Mouse (Mus musculus): ENCODE data around the gene Trip6.
A peak's percentile ranks its signal among the peaks of the same experiment; 100 is the strongest.

Trip6 gene

DNA sequence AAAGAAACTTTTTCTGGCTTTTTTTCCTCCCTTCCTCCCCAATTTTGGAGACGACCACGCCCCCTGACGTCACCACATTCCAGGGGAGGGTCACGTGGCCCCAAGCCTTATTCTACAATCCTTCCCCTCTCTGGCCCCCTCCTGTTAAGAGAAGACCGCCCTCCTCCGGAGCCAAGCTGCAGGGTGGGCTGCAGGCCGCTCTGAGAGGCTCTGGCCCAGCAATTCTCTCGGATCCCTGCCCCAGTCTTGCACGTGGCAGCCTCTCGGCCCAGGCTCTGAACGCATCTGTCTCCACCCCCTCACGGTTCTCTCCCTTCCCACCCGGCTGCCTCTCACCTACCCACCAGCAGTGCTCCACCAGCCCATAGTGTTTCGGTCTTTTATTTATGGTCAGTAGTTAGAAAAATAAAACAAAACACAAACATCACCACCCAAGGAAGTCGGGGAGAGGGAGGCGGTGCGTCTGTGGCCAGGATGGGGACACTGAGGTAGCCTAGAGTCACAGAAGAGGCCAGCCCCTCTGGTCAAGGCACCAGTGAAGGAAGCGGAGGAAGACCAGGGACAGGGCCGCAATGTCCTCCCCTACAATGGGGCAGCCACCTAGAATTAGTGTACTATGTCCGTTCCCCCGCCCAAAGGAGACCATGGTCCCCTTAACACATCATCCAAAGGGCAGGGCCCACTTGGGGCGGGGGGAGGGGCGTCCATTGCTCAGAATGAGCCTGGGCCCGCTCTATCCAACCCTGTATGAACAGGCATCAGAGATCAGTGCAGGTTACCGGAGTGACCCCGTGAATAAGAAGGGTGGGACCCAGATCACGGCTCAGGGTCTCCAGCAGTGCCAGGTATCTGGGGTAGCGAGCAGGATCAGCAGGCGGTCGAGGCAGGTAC is at the start of gene Trip6:
Trip6 (minus strand) TSS at position 212 of the 891 bp plus-strand sequence.
- peak in 1 of 2 experiments; percentile 65 for DNase-seq

DNA sequence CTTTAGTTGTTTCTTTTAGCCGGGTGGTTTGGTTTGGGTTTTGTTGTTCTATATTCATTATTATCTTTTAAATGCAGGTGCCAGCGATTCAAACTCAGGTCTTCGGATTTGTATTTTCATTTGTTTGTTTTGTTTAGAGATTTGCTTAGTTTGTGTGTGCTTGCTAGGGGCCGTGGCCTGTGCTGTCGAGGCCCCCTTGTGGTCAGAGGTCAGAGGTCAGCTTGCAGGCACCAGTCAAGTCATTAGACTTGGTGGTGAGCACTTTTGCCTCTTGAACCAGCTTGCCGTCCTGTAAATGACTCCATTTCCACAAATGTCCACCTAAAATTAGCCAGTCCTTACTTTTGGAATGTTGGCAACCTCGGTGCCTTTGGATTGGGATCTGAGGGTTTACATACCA is 44.2 kb upstream of the Trip6 start:
- DNase-seq, result no peak

DNA sequence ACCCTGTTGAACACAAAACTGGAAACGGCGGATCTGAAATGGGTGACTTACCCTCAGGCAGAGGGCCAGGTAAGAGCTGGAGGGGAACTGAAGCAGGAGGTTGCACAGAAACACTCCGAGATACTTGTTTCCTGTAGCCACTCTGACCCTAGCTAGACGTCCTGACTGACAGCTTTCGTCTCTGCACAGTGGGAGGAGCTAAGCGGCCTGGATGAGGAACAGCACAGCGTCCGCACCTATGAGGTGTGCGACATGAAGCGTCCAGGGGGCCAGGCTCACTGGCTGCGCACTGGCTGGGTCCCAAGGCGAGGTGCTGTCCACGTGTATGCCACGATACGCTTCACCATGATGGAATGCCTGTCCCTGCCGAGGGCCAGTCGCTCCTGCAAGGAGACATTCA is 39.9 kb upstream of the Trip6 start:
- DNase-seq, result no peak

DNA sequence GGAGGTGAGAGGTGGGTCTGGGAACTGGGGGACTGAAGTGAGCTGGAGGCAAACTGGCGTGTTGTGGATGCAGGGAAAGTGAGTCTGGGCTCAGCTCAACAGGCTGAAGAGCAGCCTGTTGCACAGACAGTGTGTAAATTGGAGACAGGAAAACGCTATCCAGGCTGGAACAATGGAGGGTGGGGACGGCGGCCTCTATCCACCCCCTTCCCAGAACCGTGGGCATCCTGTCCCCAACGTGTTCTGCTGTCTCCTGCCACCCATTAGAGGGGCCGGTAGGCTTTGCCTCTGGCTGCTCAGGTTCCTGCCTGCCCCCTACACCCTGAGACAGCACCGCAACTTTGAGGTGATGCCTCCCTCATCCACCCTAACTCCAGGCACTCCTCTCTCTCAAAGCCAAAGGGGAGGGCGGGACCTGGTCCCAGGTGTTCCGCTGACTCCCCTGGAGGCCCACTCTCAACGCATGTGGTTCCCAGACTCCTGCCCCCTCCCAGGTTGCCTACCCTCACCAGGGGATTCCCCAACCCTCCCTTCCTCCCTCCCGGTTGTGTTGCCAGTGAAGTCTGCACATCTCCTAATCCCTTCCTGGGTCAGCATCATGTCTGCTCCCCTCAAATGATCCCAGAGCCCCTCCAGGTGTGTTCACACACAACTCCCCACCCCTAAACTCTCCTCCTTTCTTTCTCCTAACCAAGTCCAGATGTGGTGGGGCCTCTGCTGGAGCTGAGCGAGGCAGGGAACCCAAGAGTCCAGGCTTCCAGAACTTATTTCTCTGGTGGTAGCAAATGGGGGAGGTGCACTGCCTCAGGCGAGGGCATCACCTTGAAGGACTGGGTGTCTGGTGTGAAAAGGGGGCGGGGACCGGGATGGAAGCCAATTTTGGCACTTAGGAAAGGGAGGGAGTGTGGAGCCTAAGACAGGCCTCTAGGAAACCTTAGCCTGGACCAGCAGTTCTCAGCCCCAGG is 38.1 kb upstream of the Trip6 start:
- no peak for DNase-seq

DNA sequence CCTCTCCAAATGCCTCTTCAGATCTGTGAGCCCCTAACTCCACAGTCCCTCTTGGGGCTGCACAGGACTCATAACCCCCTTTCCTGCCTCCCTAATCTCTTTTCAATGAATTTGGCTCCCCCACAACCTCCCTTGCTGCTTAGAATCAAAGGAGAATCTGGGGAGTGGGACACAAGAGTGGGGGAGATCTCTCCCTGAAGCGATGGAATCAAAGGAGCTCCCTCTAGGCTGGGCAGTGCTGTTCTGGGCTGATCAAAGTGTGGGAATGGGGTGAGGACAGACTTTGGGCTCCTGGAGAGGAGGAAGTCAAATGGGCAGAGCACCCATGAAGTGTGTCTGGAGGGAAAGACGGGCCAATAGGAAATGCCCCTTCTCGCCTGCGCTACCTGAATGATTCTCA is 37.2 kb upstream of the Trip6 start:
- no peak for DNase-seq

DNA sequence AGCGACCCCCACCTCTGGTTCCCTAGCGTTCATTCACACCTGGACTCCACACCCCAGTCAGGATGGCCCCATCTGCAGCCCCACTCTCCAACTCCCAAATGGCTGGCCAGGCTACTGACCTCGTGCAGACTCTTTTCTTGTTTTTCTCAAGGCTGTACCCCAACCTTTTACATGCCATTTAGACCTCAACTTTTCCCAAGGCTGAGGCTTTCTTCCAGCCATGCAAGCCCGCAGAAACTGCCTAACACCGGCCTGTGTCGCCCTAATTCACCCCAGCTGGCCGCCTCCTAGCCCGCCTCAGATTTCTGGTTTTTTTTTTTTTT is 36.8 kb upstream of the Trip6 start:
- DNase-seq, result no peak

DNA sequence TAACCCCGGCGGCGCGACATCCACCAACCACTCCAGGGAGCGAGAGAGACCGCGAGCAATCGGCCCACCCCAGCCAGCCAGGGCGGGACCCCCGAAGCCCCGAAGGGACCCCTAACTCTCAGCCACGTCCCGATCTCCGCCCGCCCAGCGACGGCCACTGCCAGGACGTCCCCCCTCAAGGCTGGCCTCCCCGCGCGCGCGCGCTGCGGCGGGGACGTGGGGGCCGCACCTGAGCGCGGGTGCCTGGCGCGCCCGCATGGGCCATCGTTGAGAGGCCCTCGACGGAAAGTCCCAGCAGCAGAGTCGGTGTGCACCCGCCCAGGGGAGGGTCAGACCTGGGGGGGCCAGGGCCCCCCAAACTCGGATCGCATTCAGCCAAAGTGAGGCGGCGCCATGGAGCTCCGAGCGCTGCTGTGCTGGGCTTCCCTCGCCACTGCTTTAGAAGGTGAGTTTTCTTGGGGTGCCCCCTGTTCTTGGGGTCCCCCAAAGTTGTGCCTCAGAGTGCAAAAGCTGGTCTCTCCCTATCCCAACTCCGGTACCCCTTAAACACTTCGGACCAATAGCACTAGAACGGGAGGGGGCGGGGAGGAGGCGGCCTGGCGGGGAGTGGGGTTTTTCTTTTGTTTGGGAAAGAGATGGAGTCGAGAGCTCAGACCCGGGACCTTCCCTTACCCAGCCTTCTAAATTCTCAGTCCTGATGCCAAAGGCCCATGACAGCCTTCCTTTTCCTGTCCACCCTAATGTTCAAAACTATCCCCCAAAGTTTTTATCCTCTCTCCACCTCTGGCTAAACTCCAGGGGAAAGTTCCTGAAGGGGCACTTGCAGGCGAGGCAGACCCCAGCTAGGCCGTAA is 36.2 kb upstream of the Trip6 start:
- no peak for DNase-seq

DNA sequence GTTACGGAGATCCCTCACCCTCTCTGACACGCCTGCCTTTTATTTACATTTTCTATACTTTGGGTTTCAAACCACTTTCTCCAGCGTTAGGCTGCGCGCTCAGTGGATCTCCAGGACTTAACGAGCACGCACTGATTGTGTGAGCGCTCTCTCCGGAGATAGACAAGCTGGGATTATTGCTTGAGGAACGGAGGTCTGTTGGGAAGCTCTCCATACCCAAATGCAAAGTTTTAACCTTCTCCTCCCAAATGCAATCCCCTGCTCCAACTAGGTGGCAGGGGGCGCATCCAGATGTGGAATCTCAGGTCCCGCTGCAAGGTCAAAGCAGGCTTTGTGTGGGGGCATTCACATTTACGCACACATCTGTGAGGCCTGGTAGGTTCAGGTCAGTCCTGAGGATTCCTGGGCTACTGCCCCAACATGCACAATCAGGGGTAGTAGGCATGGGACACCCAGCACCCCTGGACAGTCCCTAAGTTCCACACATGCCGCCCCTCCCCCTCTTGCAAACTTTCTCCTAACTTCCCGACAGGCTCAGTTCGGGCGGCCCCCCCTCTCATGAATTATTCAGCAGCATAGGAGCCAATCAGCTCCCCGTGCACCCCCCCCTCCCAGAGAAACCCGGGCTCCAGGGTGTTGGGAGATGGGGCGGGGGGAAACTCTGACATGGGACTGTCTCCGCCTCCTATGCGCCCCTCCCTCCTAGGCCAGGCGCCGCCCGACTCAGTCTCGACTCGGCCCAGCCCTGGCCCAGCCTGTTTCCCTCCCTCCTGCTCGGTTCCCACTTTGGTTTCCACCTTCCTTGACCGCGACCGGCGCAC is 35.4 kb upstream of the Trip6 start, which contains the start of gene Ephb4:
Ephb4 (plus strand) TSS at position 726 of the 821 bp plus-strand sequence.
- peak; percentile 31 to 61 for DNase-seq

DNA sequence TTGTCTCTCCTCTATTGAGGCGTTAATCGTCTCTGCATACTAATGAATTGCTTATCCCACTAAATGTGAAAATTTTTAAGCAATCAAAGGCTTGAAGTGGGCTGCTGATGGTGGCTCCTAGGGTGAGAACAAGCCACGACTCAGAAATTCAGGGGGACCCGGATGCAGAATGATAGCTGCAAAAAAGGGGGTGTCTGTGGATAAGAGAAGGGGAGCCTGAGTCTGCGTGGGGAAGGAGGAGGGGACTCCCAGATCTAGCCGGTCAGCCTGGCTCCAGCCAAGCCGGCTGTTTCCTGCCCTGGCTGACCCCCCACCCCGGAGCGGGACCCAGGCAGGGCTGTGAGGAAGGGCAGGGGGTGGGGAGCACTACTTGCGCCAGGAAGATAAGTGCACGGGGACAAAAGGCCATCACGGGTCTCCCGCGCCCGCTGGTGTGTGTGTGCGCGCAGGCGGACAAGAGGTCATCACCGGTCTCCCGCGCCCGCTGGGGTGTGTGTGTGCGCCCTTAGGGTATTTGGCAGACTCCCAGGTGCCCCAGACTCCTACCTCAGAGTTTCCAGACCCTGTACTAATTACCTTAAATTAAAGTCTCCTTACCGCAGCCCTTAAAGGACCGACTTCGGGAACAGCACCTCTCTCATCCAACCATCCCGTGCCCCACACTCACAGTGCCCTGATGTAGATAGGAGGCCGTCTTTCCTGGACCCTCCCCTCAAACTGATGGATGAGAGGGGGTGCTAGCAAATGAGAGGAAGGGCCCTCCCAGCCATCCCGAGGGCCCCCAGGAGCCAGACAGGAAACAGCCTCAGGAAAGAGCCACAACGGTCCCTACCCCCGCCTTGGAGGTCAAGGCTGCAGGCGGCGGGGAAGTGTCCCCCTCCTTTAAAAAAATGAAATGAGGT is 34.5 kb upstream of the Trip6 start:
- DNase-seq, result no peak

DNA sequence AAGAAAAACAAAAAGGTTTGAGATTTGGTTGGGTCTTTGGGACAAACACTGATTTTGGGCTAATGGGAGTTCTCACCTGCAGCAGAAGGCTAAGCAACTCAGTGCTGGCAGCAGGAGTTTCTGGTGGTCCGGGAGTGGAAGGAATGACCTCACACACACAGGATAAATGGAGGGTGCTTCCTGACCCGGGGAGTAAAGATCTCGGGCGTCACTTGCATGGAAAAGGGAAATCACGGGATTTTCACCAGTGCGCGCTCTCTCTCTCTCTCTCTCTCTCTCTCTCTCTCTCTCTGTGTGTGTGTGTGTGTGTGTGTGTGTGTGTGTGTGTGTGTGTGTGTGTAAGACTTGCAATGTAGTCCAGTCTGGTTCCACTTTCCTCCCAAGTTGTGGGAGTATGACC is 33.7 kb upstream of the Trip6 start:
- no peak for DNase-seq

DNA sequence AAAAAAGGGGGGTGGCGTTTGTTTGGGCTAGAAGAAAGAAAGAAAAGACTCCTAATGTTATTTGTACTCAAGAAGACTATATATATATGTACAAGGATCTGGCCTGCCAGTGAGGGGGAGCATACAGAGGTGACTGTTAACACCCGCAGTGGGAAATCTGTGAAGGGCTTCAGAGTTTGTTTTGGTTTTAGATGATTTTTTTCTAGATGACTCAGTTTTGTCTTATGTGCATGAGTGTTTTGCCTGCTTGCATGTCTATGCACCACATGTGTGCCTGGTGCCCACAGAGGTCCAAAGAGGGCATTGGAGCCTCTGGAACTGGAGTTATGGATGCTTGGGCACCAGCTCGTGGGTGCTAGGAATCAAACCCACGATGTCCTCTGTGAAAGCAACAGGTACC is 32.8 kb upstream of the Trip6 start:
- DNase-seq, result no peak

DNA sequence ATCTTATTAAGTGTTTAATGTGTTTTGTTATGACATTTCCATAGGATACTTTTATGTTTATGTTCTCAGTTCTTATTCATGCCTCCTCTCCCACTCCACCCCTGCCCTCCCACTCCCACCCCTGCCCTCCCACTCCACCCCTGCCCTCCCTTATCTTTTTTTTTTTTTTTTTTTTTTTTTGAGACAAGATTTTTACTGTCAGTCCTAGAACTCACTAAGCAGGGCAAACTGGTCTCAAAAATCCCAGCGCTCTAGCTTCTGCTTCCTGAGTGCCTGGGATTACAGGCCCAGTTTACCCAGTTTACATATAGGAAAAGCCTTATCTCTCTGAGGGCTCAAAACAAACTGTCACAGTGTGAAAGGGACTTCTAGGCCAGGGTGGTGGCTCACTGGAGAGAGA is 32.2 kb upstream of the Trip6 start:
- DNase-seq, result no peak

DNA sequence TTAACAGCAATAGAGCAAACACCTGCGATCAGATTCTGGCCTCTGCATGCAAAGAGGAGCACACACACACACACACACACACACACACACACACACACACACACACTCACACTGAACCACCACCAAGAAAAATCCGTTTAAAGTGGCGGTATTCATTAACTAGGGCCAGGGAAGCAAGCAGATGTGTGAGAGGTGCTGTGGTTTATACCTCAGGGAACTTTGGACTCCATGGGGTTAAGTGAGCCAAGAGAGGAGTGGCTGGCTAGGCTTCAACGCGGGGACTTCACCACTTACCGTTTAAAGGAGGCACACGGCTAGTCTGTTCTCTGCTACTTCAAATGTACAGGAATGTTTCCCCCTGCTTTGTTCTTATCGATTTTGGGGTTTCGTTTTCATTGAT is 31.6 kb upstream of the Trip6 start:
- DNase-seq, result no peak

DNA sequence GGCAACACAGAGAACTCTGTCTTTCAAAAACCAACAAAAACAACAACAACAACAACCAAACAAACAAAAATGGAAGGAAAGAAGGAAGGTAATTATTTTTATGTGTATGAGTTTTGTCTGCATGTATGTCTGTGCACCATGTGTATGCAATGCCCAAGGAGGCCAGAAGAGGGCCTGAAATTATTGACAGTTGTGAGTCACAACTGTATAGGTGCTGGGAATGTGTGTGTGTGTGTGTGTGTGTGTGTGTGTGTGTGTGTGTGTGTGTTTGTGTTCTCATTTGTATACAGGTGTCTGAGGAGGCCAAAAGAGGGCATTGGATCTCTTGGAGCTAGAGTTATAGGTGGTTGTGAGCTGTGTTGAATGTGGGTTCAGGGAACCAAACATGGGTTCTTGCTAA is 29.7 kb upstream of the Trip6 start:
- no peak for DNase-seq

DNA sequence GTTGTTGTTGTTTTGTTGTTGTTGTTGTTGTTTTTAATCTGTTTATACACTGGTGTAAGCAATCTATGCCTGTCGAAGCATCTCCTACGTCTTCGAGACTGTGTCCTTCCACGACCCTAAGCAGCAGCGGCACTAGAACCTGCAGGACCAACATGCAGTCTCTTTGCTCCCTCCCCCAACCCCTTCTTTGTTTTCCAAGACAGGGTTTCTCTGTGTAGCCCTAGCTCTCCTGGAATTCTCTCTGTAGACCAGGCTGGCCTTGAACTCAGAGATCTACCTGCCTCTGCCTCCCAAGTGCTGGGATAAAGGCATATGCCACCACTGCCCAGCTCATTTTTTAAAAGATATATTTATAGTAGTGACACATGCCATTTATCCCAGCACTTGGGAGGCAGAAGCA is 29.2 kb upstream of the Trip6 start:
- DNase-seq, result no peak

DNA sequence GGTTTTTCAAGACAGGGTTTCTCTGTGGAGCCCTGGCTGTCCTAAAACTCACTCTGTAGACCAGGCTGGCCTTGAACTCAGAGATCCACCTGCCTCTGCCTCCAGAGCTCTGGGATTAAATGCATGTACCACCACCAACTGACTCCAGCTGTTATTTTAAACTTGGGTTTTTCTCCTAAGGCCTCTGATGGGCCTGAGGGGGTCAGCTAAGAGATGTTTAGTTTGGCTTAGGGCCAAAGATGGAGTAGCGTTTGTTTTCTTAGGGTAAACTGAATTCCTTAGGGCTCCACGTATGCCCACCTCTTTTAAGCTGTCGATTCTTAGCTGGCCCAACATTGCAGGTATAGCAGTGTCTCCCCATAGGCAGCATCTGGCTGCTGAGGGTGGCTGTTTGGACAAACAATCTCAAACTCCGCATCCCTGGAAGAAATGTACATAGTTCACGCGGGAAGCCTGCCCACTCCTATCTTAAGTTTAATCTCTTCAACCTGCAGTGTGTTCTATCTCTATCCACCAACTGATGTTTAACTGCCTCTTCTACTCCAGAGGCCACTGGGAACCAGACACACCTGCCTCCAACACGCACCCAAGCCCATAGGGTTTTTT is 28.3 kb upstream of the Trip6 start:
- no peak for DNase-seq

DNA sequence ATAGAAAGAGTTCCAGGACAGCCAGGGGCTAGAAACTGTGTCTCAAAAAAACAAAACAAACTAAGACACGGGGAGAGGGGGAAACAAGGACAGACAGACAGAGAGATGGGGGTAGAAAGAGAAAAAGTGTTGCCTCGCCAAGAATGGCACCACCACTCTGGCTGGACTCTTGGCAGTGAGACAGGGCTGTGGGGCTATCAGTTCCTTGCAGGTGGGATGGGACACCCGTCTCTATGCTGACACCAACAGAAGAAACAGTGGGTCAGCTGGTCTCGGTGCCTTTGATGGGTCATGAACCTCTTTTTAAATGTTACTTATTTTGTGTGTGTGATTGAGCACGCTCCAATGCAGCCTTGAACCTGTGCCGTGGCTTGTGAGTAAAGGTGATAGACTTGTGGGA is 26.0 kb upstream of the Trip6 start:
- no peak for DNase-seq

DNA sequence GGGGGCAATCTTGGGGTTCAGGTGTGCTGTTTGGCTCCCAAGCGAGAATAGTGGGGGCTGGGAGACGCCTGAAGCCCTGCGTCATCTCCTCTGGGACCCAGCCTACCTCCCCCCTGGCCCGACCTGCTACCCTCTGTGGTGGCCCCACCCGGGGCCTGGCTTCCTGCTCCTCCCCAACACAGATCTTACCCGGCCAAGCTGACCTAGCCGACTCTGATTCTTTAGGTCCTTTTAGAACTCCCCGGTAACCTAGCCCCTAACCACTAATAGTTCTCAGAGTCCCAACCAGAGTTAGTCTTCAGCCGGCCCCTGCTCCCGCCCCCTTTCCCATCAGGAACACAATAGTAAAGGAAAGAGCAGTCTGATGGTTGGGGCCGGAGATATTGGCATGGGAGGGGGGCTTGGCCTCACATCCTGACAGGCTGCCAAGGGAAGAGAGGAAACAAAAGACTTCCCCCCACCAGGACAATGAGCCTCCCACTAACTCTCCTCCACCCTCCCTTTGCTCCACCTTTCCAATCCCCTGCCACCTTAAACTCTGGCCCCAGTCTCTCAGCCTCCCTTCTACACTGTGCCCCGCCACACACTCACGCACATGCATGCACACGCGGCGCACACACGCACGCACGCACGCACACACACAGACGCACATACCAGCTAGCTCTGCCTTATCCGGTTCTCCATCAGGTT is 25.2 kb upstream of the Trip6 start:
- peak; percentile 51 to 64 for DNase-seq

DNA sequence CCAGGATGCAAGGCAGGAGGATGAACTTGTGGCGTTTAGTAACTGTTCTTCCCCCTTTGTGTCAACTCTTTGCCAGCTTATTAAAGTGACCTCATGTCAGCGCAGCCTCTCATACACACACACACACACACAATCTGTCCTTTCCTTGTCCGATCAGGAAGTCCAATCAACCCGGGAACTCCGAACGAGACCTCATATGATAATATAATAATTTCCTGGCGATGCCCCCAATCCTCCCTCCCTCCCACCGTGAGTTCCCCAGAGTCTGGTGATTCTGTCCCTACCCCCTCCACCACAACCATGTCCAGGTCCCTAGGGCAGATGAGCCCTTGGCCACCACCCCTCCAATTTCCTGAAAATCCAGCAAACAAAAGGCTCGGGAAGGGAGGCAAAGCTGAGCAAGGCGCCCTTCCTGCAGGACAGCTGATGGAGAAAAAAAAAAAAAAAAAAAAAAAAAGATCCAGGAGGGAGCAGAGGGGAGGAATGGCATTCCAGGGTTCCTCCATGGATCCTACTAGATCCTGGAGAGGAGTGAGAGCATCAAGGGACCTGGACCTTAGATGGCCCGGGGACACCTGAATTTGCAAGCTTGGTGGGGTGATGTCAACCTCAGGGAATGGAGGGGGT is 24.6 kb upstream of the Trip6 start:
- peak; percentile 70 to 73 for DNase-seq
